Mouse (Mus musculus): Measurements from ENCODE around the gene Slc22a22. TPM values are rescaled to one million over a fixed set of nuclear protein-coding genes. Genes with fewer than 3 reads are reported as not detected.

Gene Slc22a22
- total and polyA plus RNA-seq, 2 experiments from 2014 or later, result not detected

- ATAC-seq (no peak), DNase-seq (ENCODE audit: low spot score) (no peak)
- Histone ChIP-seq H3K4me1 (ENCODE audit: insufficient read depth, low read length) (no peaks in the 10 kb centered on the region), H3K9ac (replicated peaks; ENCODE audit: low read length) (no peak overlapping the region), H3K27ac (no peak overlapping the region), H3K36me3 (ENCODE audit: insufficient read depth, low read length) (no peaks in the 10 kb centered on the region), H3K4me2 (ENCODE audit: low read depth, low read length) (no peak overlapping the region), H3K27me3 (ENCODE audit: insufficient read depth, low read length) (no peaks in the 10 kb centered on the region), H3K4me3 (ENCODE audit: low read length) (no peak overlapping the region), H3K9me3 (ENCODE audit: low read length) (no peaks in the 10 kb centered on the region)
- no peak for TF ChIP-seq CTCF (IDR thresholded peaks at IDR 0.05; ENCODE audit: low read depth)
These were observed 272.9 kb downstream of the Slc22a22 start for GRCm38 (mm10) chr15:57204444-57204930.

Measured in hindbrain, postnatal 0 days (tissue).